ENCODE assay signal across 11 mouse cellular contexts in genomic region chr17:27291673-27292072, GRCm38 (mm10).
DNase-seq lines count a peak whose midpoint lies in the region; ATAC-seq lines count a peak whose summit lies in the region.
"Had no signal": no experiment of that assay in that cellular context is flagged by ENCODE, and none has a peak within 500 bp of the region (broad histone marks: within the 10 kb centered on the region; RNA-seq: fewer than 3 reads in every experiment).

No protein-coding gene starts in this region.

- 82% methylated on average over 10 of the region's 10 CpGs for WGBS in forebrain, embryonic 11.5 days
- 67% methylated on average over 10 of the region's 10 CpGs for WGBS in forebrain, embryonic 14.5 days
- WGBS in intestine, embryonic 15.5 days, result 85% methylated on average over 10 of the region's 10 CpGs

- no peaks in the 10 kb centered on the region for H3K27me3 ChIP-seq in forebrain, embryonic 11.5 days (ENCODE audit: control insufficient read depth, insufficient read depth, low read length)
- no peaks in the 10 kb centered on the region for H3K27me3 ChIP-seq in forebrain, embryonic 14.5 days (replicated peaks; ENCODE audit: control insufficient read depth, insufficient read depth, low read length)
- no peaks in the 10 kb centered on the region for H3K27me3 ChIP-seq in intestine, embryonic 15.5 days (replicated peaks)

- H3K4me3 ChIP-seq in forebrain, embryonic 11.5 days (ENCODE audit: low read depth, low read length), result no peak overlapping the region
- H3K4me3 ChIP-seq in forebrain, embryonic 14.5 days (ENCODE audit: low read depth, low read length), result no peak overlapping the region
- no peak overlapping the region for H3K4me3 ChIP-seq in intestine, embryonic 15.5 days (replicated peaks)

- H3K27ac ChIP-seq in forebrain, embryonic 11.5 days (ENCODE audit: low read depth, low read length), result no peak overlapping the region
- H3K27ac ChIP-seq in forebrain, embryonic 14.5 days (ENCODE audit: low read depth, low read length), result no peak overlapping the region
- H3K27ac ChIP-seq in intestine, embryonic 15.5 days, result no peak overlapping the region

- DNase-seq in forebrain, embryonic 11.5 days (ENCODE audit: low spot score), result peak; percentile 58
- no peak for DNase-seq in forebrain, embryonic 14.5 days (ENCODE audit: low spot score)
- peak; percentile 41 for DNase-seq in right cerebral cortex, adult 18-20 months
- no peak for DNase-seq in right cerebral cortex, postnatal 36 days (ENCODE audit: low spot score in 2 of 2)
- peak; percentile 62 to 70 for DNase-seq in cerebellum, postnatal 25 days
- DNase-seq in kidney, postnatal 4 days, result peak; percentile 73 to 86
- DNase-seq in spleen, postnatal 4 days (ENCODE audit: low spot score in 2 of 2), result no peak
- DNase-seq: forebrain, postnatal 0 days; lung, postnatal 14 days had no signal

- H3K36me3 ChIP-seq in forebrain, embryonic 11.5 days (ENCODE audit: control insufficient read depth, insufficient read depth, low read length), result no peaks in the 10 kb centered on the region
- no peaks in the 10 kb centered on the region for H3K36me3 ChIP-seq in forebrain, embryonic 14.5 days (ENCODE audit: control insufficient read depth, insufficient read depth, low read length)
- H3K36me3 ChIP-seq in intestine, embryonic 15.5 days, result no peaks in the 10 kb centered on the region

- H3K9me3 ChIP-seq in forebrain, embryonic 11.5 days (ENCODE audit: control insufficient read depth, low read length), result peaks cover 3% of the 10 kb centered on the region; the same call in 1 of the 2 replicates
- H3K9me3 ChIP-seq in forebrain, embryonic 14.5 days (replicated peaks; ENCODE audit: control insufficient read depth, low read length), result 0 out of 2 replicates have a peak, but pooled peaks cover 5% of the 10 kb centered on the region
- 0 out of 2 replicates have a peak, but pooled peaks cover 8% of the 10 kb centered on the region for H3K9me3 ChIP-seq in intestine, embryonic 15.5 days

- no peaks in the 10 kb centered on the region for H3K4me1 ChIP-seq in forebrain, embryonic 11.5 days (replicated peaks; ENCODE audit: control insufficient read depth, insufficient read depth, low read length)
- no peaks in the 10 kb centered on the region for H3K4me1 ChIP-seq in forebrain, embryonic 14.5 days (ENCODE audit: control insufficient read depth, insufficient read depth, low read length)
- H3K4me1 ChIP-seq in intestine, embryonic 15.5 days (replicated peaks), result no peaks in the 10 kb centered on the region

- ATAC-seq in forebrain, embryonic 11.5 days (replicated peaks; ENCODE audit: low FRiP score), result no peak
- ATAC-seq in forebrain, embryonic 14.5 days, result no peak
- ATAC-seq in intestine, embryonic 15.5 days, result no peak
- ATAC-seq: activated CD4-positive, CD25-positive, alpha-beta regulatory T cell, adult 4 months; forebrain, postnatal 0 days had no signal

- no peak overlapping the region for H3K9ac ChIP-seq in forebrain, embryonic 11.5 days (ENCODE audit: low read length)
- H3K9ac ChIP-seq in forebrain, embryonic 14.5 days (ENCODE audit: low read length), result no peak overlapping the region
- no peak overlapping the region for H3K9ac ChIP-seq in intestine, embryonic 15.5 days
- H3K9ac ChIP-seq: forebrain, postnatal 0 days had no signal

- no peak overlapping the region for H3K4me2 ChIP-seq in forebrain, embryonic 11.5 days (ENCODE audit: low read depth, low read length, severe bottlenecking)
- no peak overlapping the region for H3K4me2 ChIP-seq in forebrain, embryonic 14.5 days (ENCODE audit: low read length)
- H3K4me2 ChIP-seq in intestine, embryonic 15.5 days (replicated peaks), result no peak overlapping the region

Comparison
In these comparisons a context has a peak if more than half of its experiments do, and no peak if none do; other contexts are left out.
1. DNase-seq: peak in forebrain, embryonic 11.5 days (single experiment), right cerebral cortex, adult 18-20 months (single experiment), cerebellum, postnatal 25 days (2 of 2) and kidney, postnatal 4 days (2 of 2); none in forebrain, embryonic 14.5 days (single experiment), right cerebral cortex, postnatal 36 days (0 of 2) and spleen, postnatal 4 days (0 of 2).